Mouse (Mus musculus): ENCODE results near the gene Ncapd2. TPM values are rescaled to one million over a fixed set of nuclear protein-coding genes. Genes with fewer than 3 reads are reported as not detected.

The Ncapd2 gene
- polyA plus RNA-seq, 1 experiment from 2014 or later: 51.3 TPM

DNA sequence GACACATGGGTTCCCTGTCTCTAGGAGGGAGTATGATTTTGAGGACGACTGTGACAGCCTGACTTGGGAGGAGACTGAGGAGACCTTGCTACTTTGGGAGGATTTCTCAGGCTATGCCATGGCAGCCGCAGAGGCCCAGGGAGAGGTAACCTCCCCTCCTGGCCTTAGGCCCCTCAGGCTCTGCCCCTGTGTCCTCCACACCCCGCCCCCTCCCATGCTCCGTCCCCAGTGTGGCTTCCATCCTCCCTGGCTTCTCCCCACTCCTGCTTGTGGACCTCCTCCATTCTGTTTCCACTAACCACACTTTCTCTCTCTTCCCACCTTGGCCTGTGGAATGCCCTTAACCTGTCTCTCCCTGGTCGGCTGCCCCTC lies 38.5 kb downstream of the Ncapd2 start:
- no peak overlapping the region for H3K4me3 ChIP-seq
- peaks cover 19% of the 10 kb centered on the region for H3K4me1 ChIP-seq (replicated peaks)
- H3K36me3 ChIP-seq: peaks cover 37% of the 10 kb centered on the region
- WGBS: 91% methylated on average over 5 of the region's 5 CpGs
- H3K27me3 ChIP-seq: no peaks in the 10 kb centered on the region
- no peak overlapping the region for H3K4me2 ChIP-seq
- ATAC-seq (ENCODE audit: low FRiP score, low read depth): no peak
- no peaks in the 10 kb centered on the region for H3K9me3 ChIP-seq
- H3K27ac ChIP-seq (replicated peaks): no peak overlapping the region
- no peak overlapping the region for H3K9ac ChIP-seq

DNA sequence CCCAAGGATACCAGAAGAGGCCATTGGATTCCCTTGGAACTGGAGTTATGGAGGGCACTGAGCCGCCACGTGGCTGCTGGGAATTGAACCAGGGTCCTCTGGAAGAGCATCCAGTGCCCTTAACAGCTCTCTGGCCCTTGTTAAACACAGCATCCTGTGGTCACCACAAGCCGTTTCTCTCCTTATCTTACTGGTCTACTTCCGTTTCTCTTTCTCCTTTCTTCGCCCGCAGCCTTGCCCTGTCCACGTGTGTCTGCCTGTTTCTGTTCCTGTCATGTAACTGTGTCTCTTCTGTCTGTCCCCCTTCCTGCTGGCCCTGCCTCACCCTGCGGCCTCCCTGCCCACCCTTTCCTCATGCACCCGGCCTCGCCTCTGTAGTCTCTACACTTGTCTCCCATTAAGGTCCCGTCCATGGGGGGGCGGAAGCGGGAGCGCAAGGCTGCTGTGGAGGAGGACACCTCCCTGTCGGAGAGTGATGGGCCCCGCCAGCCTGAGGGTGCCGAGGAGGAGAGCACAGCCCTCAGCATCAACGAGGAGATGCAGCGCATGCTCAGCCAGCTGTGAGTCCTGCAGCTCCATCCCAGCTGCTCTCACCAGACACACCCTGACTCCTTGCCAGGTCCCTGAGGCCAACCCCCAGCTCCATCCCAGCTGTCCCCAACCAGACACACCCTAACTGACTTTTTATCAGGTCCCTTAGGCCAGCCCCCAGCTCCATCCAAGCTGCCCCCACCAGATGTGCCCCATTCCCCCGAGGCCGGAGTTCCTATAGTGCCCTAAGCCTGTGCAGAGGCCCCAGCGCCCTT lies 39.1 kb downstream of the Ncapd2 start:
- no peak overlapping the region for H3K9ac ChIP-seq
- H3K4me2 ChIP-seq: no peak overlapping the region
- H3K4me3 ChIP-seq: no peak overlapping the region
- H3K4me1 ChIP-seq (replicated peaks): peaks cover 25% of the 10 kb centered on the region
- no peaks in the 10 kb centered on the region for H3K27me3 ChIP-seq
- ATAC-seq (ENCODE audit: low FRiP score, low read depth): no peak
- H3K27ac ChIP-seq (replicated peaks): no peak overlapping the region
- no peaks in the 10 kb centered on the region for H3K9me3 ChIP-seq
- H3K36me3 ChIP-seq: peaks cover 33% of the 10 kb centered on the region
- WGBS: 82% methylated on average over 22 of the region's 22 CpGs

GRCm38 (mm10) chr6:125149569-125149950 lies 41.9 kb downstream of the Ncapd2 start:
- no peak for ATAC-seq (ENCODE audit: low FRiP score, low read depth)
- WGBS: 60% methylated on average over 7 of the region's 7 CpGs
- Histone ChIP-seq H3K4me2 (no peak overlapping the region), H3K36me3 (peaks cover 28% of the 10 kb centered on the region), H3K4me3 (no peak overlapping the region), H3K4me1 (replicated peaks) (peaks cover 48% of the 10 kb centered on the region), H3K27ac (replicated peaks) (no peak overlapping the region), H3K27me3 (no peaks in the 10 kb centered on the region), H3K9ac (no peak overlapping the region), H3K9me3 (no peaks in the 10 kb centered on the region)

- WGBS: 75% methylated on average over 16 of the region's 16 CpGs
- Histone ChIP-seq H3K9me3 (no peaks in the 10 kb centered on the region), H3K4me2 (peak overlapping the region; percentile 75; the same call in 1 of the 2 replicates), H3K4me3 (no peak overlapping the region), H3K4me1 (replicated peaks) (peaks cover 52% of the 10 kb centered on the region), H3K27me3 (no peaks in the 10 kb centered on the region), H3K36me3 (peaks cover 30% of the 10 kb centered on the region), H3K27ac (replicated peaks) (peak overlapping the region; percentile 20; the same call in 1 of the 2 replicates), H3K9ac (no peak overlapping the region)
- ATAC-seq (ENCODE audit: low FRiP score, low read depth): no peak
Measured at GRCm38 (mm10) chr6:125148926-125149568, 42.5 kb downstream of the Ncapd2 start.

- no peaks in the 10 kb centered on the region for H3K9me3 ChIP-seq
- peak overlapping the region; percentile 20; the same call in 1 of the 2 replicates for H3K27ac ChIP-seq (replicated peaks)
- peak overlapping the region; percentile 32 for H3K9ac ChIP-seq
- no peaks in the 10 kb centered on the region for H3K27me3 ChIP-seq
- H3K4me1 ChIP-seq (replicated peaks): peaks cover 52% of the 10 kb centered on the region
- peak overlapping the region; percentile 75 for H3K4me2 ChIP-seq
- 67% methylated on average over 18 of the region's 18 CpGs for WGBS
- no peak overlapping the region for H3K4me3 ChIP-seq
- ATAC-seq (ENCODE audit: low FRiP score, low read depth): no peak
- H3K36me3 ChIP-seq: peaks cover 29% of the 10 kb centered on the region
Measured at GRCm38 (mm10) chr6:125148251-125148925, 43.1 kb downstream of the Ncapd2 start.

GRCm38 (mm10) chr6:125147329-125147728 lies 44.2 kb downstream of the Ncapd2 start:
- 0 out of 2 replicates have a peak overlapping the region, but pooled peaks have one; percentile 16 for H3K27ac ChIP-seq (replicated peaks)

DNA sequence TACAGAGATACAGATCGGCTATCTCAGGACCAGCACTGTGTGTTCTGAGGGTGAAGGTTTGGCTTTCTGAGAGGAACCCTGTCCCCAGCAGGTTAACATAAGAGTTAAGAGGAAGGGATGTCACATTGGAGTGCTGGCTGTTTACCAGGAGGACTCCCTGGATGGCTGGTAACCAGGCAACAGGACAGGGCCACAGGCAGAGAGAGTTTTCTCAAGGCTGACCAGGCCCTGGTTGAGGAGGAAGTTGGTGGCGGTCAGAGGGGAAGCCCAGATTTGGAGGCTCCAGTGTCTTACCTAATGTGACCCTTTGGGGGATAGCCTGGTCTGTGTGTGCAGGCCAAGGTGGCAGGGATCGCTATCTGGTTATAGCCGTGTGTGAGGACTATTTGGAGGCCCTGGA lies 44.7 kb downstream of the Ncapd2 start:
- Histone ChIP-seq H3K9ac (peak overlapping the region; percentile 92), H3K27me3 (no peaks in the 10 kb centered on the region), H3K36me3 (peaks cover 21% of the 10 kb centered on the region), H3K27ac (replicated peaks) (0 out of 2 replicates have a peak overlapping the region, but pooled peaks have one; percentile 16), H3K4me3 (peak overlapping the region; percentile 86), H3K9me3 (no peaks in the 10 kb centered on the region), H3K4me2 (peak overlapping the region; percentile 75), H3K4me1 (replicated peaks) (peaks cover 52% of the 10 kb centered on the region)
- ATAC-seq (ENCODE audit: low FRiP score, low read depth): no peak
- WGBS: 76% methylated on average over 4 of the region's 4 CpGs

More at GRCm38 (mm10) chr6:125147329-125147728, 44.2 kb downstream of the Ncapd2 start:
- Histone ChIP-seq H3K9ac (peak overlapping the region; percentile 38), H3K4me3 (peak overlapping the region; percentile 86), H3K9me3 (no peaks in the 10 kb centered on the region), H3K36me3 (peaks cover 21% of the 10 kb centered on the region), H3K4me2 (peak overlapping the region; percentile 75), H3K27me3 (no peaks in the 10 kb centered on the region), H3K4me1 (replicated peaks) (peaks cover 52% of the 10 kb centered on the region)
- WGBS: 43% methylated on average over 10 of the region's 10 CpGs
- no peak for ATAC-seq (ENCODE audit: low FRiP score, low read depth)

GRCm38 (mm10) chr6:125146148-125146547 lies 45.4 kb downstream of the Ncapd2 start:
- 42% methylated on average over 7 of the region's 7 CpGs for WGBS
- Histone ChIP-seq H3K9ac (peak overlapping the region; percentile 92), H3K9me3 (no peaks in the 10 kb centered on the region), H3K27me3 (no peaks in the 10 kb centered on the region), H3K36me3 (peaks cover 26% of the 10 kb centered on the region), H3K4me3 (peak overlapping the region; percentile 86), H3K4me1 (replicated peaks) (peaks cover 52% of the 10 kb centered on the region), H3K4me2 (peak overlapping the region; percentile 75), H3K27ac (replicated peaks) (0 out of 2 replicates have a peak overlapping the region, but pooled peaks have one; percentile 29)
- no peak for ATAC-seq (ENCODE audit: low FRiP score, low read depth)

DNA sequence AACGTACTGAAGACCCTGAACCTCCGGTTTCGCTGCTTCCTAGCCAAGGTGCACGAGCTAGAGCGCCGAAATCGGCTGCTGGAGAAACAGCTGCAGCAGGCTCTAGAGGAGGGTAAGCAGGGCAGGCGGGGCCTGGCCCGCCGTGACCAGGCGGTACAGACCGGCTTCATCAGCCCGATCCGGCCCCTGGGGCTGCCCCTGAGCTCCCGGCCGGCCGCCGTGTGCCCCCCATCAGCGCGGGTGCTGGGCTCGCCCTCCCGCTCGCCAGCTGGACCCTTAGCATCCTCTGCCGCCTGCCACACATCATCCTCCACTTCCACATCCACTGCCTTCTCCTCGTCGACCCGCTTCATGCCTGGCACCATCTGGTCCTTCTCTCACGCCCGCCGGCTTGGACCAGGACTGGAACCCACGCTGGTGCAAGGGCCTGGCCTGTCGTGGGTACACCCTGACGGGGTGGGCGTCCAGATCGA lies 46.0 kb downstream of the Ncapd2 start:
- no peaks in the 10 kb centered on the region for H3K9me3 ChIP-seq
- peak overlapping the region; percentile 86 for H3K4me3 ChIP-seq
- H3K9ac ChIP-seq: peak overlapping the region; percentile 92
- peak overlapping the region; percentile 90 for H3K27ac ChIP-seq (replicated peaks)
- H3K27me3 ChIP-seq: no peaks in the 10 kb centered on the region
- peak overlapping the region; percentile 75 for H3K4me2 ChIP-seq
- peaks cover 30% of the 10 kb centered on the region for H3K36me3 ChIP-seq
- WGBS: 1% methylated on average over 34 of the region's 35 CpGs
- peaks cover 52% of the 10 kb centered on the region for H3K4me1 ChIP-seq (replicated peaks)
- peak; percentile 72 for ATAC-seq (ENCODE audit: low FRiP score, low read depth)

GRCm38 (mm10) chr6:125145001-125145400 lies 46.5 kb downstream of the Ncapd2 start, which contains the start of gene Iffo1:
Gene Iffo1 (plus strand): TSS chr6:125145241.
- Histone ChIP-seq H3K27ac (replicated peaks) (peak within 1 kb of the TSS; percentile 90), H3K9ac (peak within 1 kb of the TSS; percentile 92), H3K4me1 (replicated peaks) (peaks cover 52% of the 10 kb centered on the region), H3K36me3 (peaks cover 35% of the 10 kb centered on the region), H3K4me2 (peak within 1 kb of the TSS; percentile 75), H3K27me3 (no peaks in the 10 kb centered on the region), H3K4me3 (peak within 1 kb of the TSS; percentile 86), H3K9me3 (no peaks in the 10 kb centered on the region)
- peak; percentile 94 for ATAC-seq (ENCODE audit: low FRiP score, low read depth)
- WGBS: 1% methylated on average over 16 of the region's 16 CpGs

GRCm38 (mm10) chr6:125143904-125144303 lies 47.6 kb downstream of the Ncapd2 start:
- H3K9me3 ChIP-seq: no peaks in the 10 kb centered on the region
- no peak overlapping the region for H3K9ac ChIP-seq
- H3K27ac ChIP-seq (replicated peaks): no peak overlapping the region
- H3K4me2 ChIP-seq: no peak overlapping the region
- no peak overlapping the region for H3K4me3 ChIP-seq
- no peaks in the 10 kb centered on the region for H3K27me3 ChIP-seq
- peaks cover 42% of the 10 kb centered on the region for H3K4me1 ChIP-seq (replicated peaks)
- WGBS: 86% methylated on average over 9 of the region's 9 CpGs
- ATAC-seq (ENCODE audit: low FRiP score, low read depth): no peak
- H3K36me3 ChIP-seq: peaks cover 46% of the 10 kb centered on the region
